Mouse (Mus musculus) heart, embryonic 11.5 days (tissue): ENCODE data around the gene St8sia2. TPM values are rescaled to one million over a fixed set of nuclear protein-coding genes. Genes with fewer than 3 reads are reported as not detected.

Source experiments
- ATAC-seq: fragments of 200-750 bp; cut with Nextera tagmentation; replicated peaks from 2 replicates; pipeline ENCODE4 v1.8.0; 2017; ENCODE audit warnings: moderate library complexity; ENCODE audit not compliant: insufficient number of reproducible peaks, low FRiP score, low TSS enrichment
- H3K27ac ChIP-seq: fragments of 300-500 bp; sonication (generic); 2 replicates; pipeline ENCODE4 v1.5.1; 2014; ENCODE audit warnings: mild to moderate bottlenecking, low read depth, low read length
- H3K27me3 ChIP-seq: fragments of 300-500 bp; sonication (generic); 2 replicates; pipeline ENCODE4 v1.6.1; 2014; ENCODE audit warnings: mild to moderate bottlenecking, low read length, mixed read lengths; ENCODE audit not compliant: control insufficient read depth, insufficient read depth
- H3K36me3 ChIP-seq: fragments of 300-500 bp; sonication (generic); 2 replicates; pipeline ENCODE4 v1.6.1; 2014; ENCODE audit warnings: mild to moderate bottlenecking, low read length, moderate library complexity, mixed read lengths; ENCODE audit not compliant: control insufficient read depth, insufficient read depth
- H3K4me1 ChIP-seq: fragments of 300-500 bp; sonication (generic); 2 replicates; pipeline ENCODE4 v1.6.1; 2014; ENCODE audit warnings: low read length; ENCODE audit not compliant: control insufficient read depth, insufficient read depth
- H3K4me2 ChIP-seq: fragments of 300-500 bp; sonication (generic); 2 replicates; pipeline ENCODE4 v1.6.1; 2014; ENCODE audit warnings: mild to moderate bottlenecking, moderate library complexity
- H3K4me3 ChIP-seq: fragments of 300-500 bp; sonication (generic); 2 replicates; pipeline ENCODE4 v1.5.1; 2014; ENCODE audit warnings: low read depth, low read length
- H3K9ac ChIP-seq: fragments of 300-500 bp; sonication (generic); 2 replicates; pipeline ENCODE4 v1.6.1; 2014; ENCODE audit warnings: mild to moderate bottlenecking, low read depth, low read length, moderate library complexity
- H3K9me3 ChIP-seq: fragments of 300-500 bp; sonication (generic); replicated peaks from 2 replicates; pipeline ENCODE4 v1.6.1; 2016; ENCODE audit warnings: low read length; ENCODE audit not compliant: control insufficient read depth
- WGBS: fragments of 180-500 bp; shearing (Covaris S2); extraction: QIAGEN DNeasy Blood & Tissue Kit; methylation state at CpG from one replicate; pipeline ENCODE4 v1.1.7; 2014; ENCODE audit not compliant: insufficient replicate concordance; 5-methylcytosine and 5-hydroxymethylcytosine counted together
- polyA plus RNA-seq: library from polyadenylated mRNA; unstranded; fragments of >200 nt; fragmentation: Nextera tagmentation; extraction: Ambion mirVana; gene quantifications from 2 replicates; pipeline ENCODE4 v1.2.1, GENCODE M21; 2014

Gene St8sia2
- polyA plus RNA-seq, 1 experiment from 2014 or later = 6.5 TPM

- H3K36me3 ChIP-seq = no peaks in the 10 kb centered on the region
- no peak for ATAC-seq
- H3K27ac ChIP-seq = no peak overlapping the region
- H3K4me3 ChIP-seq = no peak overlapping the region
- H3K4me2 ChIP-seq = no peak overlapping the region
- 0 out of 2 replicates have a peak, but pooled peaks cover under 1% of the 10 kb centered on the region for H3K27me3 ChIP-seq
- H3K9me3 ChIP-seq = no peaks in the 10 kb centered on the region
- no peak overlapping the region for H3K9ac ChIP-seq
- no peaks in the 10 kb centered on the region for H3K4me1 ChIP-seq
- 9% methylated on average over 5 of the region's 5 CpGs for WGBS
Measured at GRCm38 (mm10) chr7:74025007-74025406, 11.5 kb upstream of the St8sia2 start.

- H3K36me3 ChIP-seq = no peaks in the 10 kb centered on the region
- no peak overlapping the region for H3K9ac ChIP-seq
- no peak overlapping the region for H3K4me3 ChIP-seq
- no peak overlapping the region for H3K4me2 ChIP-seq
- ATAC-seq = no peak
- 0 out of 2 replicates have a peak, but pooled peaks cover 3% of the 10 kb centered on the region for H3K27me3 ChIP-seq
- no peaks in the 10 kb centered on the region for H3K9me3 ChIP-seq
- no peak overlapping the region for H3K27ac ChIP-seq
- no peaks in the 10 kb centered on the region for H3K4me1 ChIP-seq
- 58% methylated on average over 3 of the region's 3 CpGs for WGBS
Measured at GRCm38 (mm10) chr7:74024171-74024570, 10.7 kb upstream of the St8sia2 start.

- no peak for ATAC-seq
Measured at GRCm38 (mm10) chr7:74022571-74022970, 9.1 kb upstream of the St8sia2 start.

GRCm38 (mm10) chr7:74021771-74022170, 8.3 kb upstream of the St8sia2 start:
- Histone ChIP-seq H3K27ac (no peak overlapping the region), H3K4me2 (no peak overlapping the region), H3K9ac (no peak overlapping the region), H3K36me3 (no peaks in the 10 kb centered on the region), H3K4me1 (no peaks in the 10 kb centered on the region), H3K4me3 (no peak overlapping the region), H3K27me3 (0 out of 2 replicates have a peak, but pooled peaks cover 3% of the 10 kb centered on the region), H3K9me3 (no peaks in the 10 kb centered on the region)
- no peak for ATAC-seq
- WGBS = 88% methylated on average over 6 of the region's 6 CpGs

More at GRCm38 (mm10) chr7:74022571-74022970, 9.1 kb upstream of the St8sia2 start:
- 0 out of 2 replicates have a peak, but pooled peaks cover 3% of the 10 kb centered on the region for H3K27me3 ChIP-seq
- H3K4me2 ChIP-seq = no peak overlapping the region
- no peaks in the 10 kb centered on the region for H3K4me1 ChIP-seq
- no peak overlapping the region for H3K9ac ChIP-seq
- H3K36me3 ChIP-seq = no peaks in the 10 kb centered on the region
- no peaks in the 10 kb centered on the region for H3K9me3 ChIP-seq
- H3K4me3 ChIP-seq = no peak overlapping the region
- H3K27ac ChIP-seq = no peak overlapping the region
- 61% methylated on average over 2 of the region's 2 CpGs for WGBS

GRCm38 (mm10) chr7:74016613-74017012, 3.1 kb upstream of the St8sia2 start:
- H3K9ac ChIP-seq = no peak overlapping the region

GRCm38 (mm10) chr7:74012858-74013600, 461 bp downstream of the St8sia2 start:
- no peaks in the 10 kb centered on the region for H3K9me3 ChIP-seq
- peak overlapping the region; percentile 15; the same call in 1 of the 2 replicates for H3K27ac ChIP-seq
- peak overlapping the region; percentile 77 for H3K9ac ChIP-seq
- peak overlapping the region; percentile 77 for H3K4me3 ChIP-seq
- peak overlapping the region; percentile 98 for H3K4me2 ChIP-seq
- under 1% methylated on average over 59 of the region's 70 CpGs for WGBS
- ATAC-seq = peak; percentile 46
- no peaks in the 10 kb centered on the region for H3K36me3 ChIP-seq
- H3K4me1 ChIP-seq = peaks cover 2% of the 10 kb centered on the region; the same call in 1 of the 2 replicates
- H3K27me3 ChIP-seq = peaks cover 39% of the 10 kb centered on the region

More at GRCm38 (mm10) chr7:74016613-74017012, 3.1 kb upstream of the St8sia2 start:
- WGBS = 50% methylated on average over 2 of the region's 2 CpGs
- ATAC-seq = no peak
- H3K36me3 ChIP-seq = no peaks in the 10 kb centered on the region
- H3K27ac ChIP-seq = no peak overlapping the region
- H3K4me1 ChIP-seq = peaks cover 2% of the 10 kb centered on the region; the same call in 1 of the 2 replicates
- H3K27me3 ChIP-seq = peaks cover 33% of the 10 kb centered on the region
- H3K9me3 ChIP-seq = no peaks in the 10 kb centered on the region
- no peak overlapping the region for H3K4me2 ChIP-seq
- no peak overlapping the region for H3K4me3 ChIP-seq

GRCm38 (mm10) chr7:74011976-74012857, 1.3 kb downstream of the St8sia2 start:
- no peak overlapping the region for H3K27ac ChIP-seq
- peaks cover 39% of the 10 kb centered on the region for H3K27me3 ChIP-seq
- H3K4me3 ChIP-seq = peak overlapping the region; percentile 77
- 3% methylated on average over 43 of the region's 43 CpGs for WGBS
- peak overlapping the region; percentile 98 for H3K4me2 ChIP-seq
- H3K9ac ChIP-seq = peak overlapping the region; percentile 77
- H3K9me3 ChIP-seq = no peaks in the 10 kb centered on the region
- no peaks in the 10 kb centered on the region for H3K36me3 ChIP-seq
- peak; percentile 24; the same call in 1 of the 2 replicates for ATAC-seq
- peaks cover 3% of the 10 kb centered on the region for H3K4me1 ChIP-seq

- no peak overlapping the region for H3K27ac ChIP-seq
- H3K36me3 ChIP-seq = no peaks in the 10 kb centered on the region
- peaks cover 27% of the 10 kb centered on the region for H3K27me3 ChIP-seq
- no peak for ATAC-seq
- peaks cover 10% of the 10 kb centered on the region for H3K4me1 ChIP-seq
- no peaks in the 10 kb centered on the region for H3K9me3 ChIP-seq
- H3K4me3 ChIP-seq = no peak overlapping the region
- no peak overlapping the region for H3K4me2 ChIP-seq
- no peak overlapping the region for H3K9ac ChIP-seq
- WGBS = 61% methylated on average over 7 of the region's 7 CpGs
Measured at GRCm38 (mm10) chr7:74008946-74009542, 4.4 kb downstream of the St8sia2 start.
